Mouse (Mus musculus) CD4-positive helper T cell, adult 2 months (primary cell): Measurements from ENCODE around the gene Olfr1234.

Source experiments
- DNase-seq: peaks from one replicate; pipeline ENCODE4 v3.0.0-alpha.2; 2012; ENCODE audit warnings: low read depth, missing footprints, low spot score

Olfr1234 gene

DNA sequence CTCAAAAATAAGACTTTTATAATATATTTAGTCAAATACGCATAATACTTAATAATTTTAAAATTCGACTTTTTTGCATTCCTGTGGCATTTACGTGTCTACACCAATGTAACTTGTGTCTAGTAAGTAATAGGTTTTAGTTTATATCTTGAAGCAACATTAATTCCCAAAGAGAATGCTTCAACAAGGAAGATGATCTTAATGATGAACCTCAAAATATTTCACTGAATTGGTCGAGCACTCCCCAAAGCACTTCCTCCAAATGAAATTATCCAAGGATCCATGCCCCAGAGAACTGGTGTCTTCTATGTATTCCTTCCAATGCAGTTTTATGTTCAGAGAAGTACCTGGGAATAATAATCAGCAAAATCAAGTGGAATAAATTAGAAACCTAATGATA, at the start of gene Olfr1234:
Olfr1234 (minus strand) TSS at position 101 of the 400 bp plus-strand sequence.
- no peak for DNase-seq

DNA sequence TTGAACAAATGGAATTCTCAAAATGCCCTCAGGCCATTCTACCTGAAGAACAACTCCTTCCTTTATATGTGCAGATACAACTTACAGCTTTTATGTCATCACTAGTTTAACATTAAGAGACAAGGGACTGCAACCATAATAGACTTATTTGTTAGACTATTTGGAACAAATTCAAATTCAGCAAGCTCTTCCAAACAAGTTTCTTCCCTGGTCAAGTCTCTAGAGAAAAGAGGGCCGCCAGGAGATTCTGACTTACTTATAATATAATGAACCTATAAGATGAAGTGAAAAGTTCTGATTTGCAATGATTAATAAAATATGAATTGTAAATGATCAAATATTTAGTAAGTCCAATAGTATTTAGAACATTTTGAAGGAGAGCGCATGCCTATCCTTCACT, 44.9 kb upstream of the Olfr1234 start, which contains the start of gene Olfr1238:
Olfr1238 (minus strand) TSS at position 101 of the 400 bp plus-strand sequence.
- DNase-seq: no peak

DNA sequence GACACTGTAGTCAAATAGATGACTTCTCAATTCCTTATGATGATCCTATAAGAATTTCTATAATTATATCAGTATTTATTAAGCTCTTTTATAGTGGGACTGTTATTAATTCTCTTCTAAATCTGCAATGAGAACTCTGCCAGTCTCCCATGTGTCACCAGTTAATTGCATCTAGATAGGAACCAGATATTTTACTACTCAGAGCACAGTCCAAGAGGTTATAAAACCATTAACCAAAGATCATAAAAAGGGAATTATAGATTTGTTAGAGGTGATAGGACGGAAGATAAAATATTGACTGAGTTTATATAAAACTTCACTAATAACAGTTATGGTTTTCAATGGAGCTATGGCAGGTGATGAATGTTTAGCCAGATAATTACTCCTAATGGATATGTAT, 36.2 kb upstream of the Olfr1234 start:
- no peak for DNase-seq

DNA sequence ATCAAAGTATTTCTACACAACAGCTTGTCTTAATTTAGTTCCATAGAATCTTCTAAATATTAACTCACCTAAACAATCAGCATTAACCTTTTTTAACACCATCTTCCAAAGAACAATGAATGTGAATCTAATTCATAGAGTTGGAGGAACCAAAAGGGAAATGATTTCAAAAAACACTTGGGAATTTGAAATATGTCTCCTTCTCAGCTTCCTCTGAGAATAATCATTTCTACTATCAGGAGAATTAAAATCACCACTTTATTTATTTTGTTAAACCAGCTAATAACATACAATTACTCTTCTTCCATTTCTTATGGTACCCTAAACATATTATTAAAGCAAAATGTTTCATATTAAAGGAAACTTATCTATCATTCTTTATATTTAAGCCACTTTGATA, 22.4 kb downstream of the Olfr1234 start, which contains the start of gene Olfr1233:
Olfr1233 (minus strand) TSS at position 101 of the 400 bp plus-strand sequence.
- no peak for DNase-seq

DNA sequence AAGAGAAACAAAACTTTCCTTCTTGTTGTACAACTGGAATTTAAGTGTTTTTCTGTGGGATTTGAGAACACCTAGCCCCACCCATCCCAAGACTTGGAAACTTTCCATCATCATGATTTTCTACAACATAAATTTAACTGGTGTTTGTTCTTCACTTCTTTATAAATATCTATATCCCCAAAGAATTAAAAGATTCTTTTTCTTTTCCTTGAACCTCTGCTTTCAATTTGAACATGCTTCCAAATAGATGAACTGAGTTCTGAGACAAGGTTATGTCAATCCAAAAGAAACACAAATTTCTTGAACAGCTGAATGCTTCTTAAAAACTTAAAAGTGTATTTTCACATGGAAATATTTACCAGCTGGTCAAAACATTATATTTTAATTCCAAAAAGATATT, 35.1 kb downstream of the Olfr1234 start, which contains the start of gene Olfr1232:
Olfr1232 (minus strand) TSS at position 101 of the 400 bp plus-strand sequence.
- no peak for DNase-seq
